Mouse (Mus musculus): ENCODE results near the gene Samt4.
"Not testable (repeated sequence)": the region's sequence is repeated elsewhere in the genome, so short reads cannot be mapped to it uniquely, and the experiment has no call there.

- TF ChIP-seq FLI1 (IDR thresholded peaks at IDR 0.05; ENCODE audit: low read length); GATA1 (IDR thresholded peaks at IDR 0.05; ENCODE audit: borderline replicate concordance, low read length): not testable (repeated sequence)
Observed at GRCm38 (mm10) chrX:154443696-154444095, 38.1 kb upstream of the Samt4 start.

All from megakaryocyte, embryonic 14.5 days (primary cell).